Mouse (Mus musculus): Measurements from ENCODE around the gene Arhgef12. TPM values are rescaled to one million over a fixed set of nuclear protein-coding genes. Genes with fewer than 3 reads are reported as not detected.
"Not testable (repeated sequence)": the region's sequence is repeated elsewhere in the genome, so short reads cannot be mapped to it uniquely, and the experiment has no call there.

The Arhgef12 gene
- total RNA-seq (2021), result 100 to 1,000 TPM; 141 to 157 TPM

GRCm38 (mm10) chr9:43107187-43107517 lies at the start of gene Arhgef12:
Arhgef12 (minus strand) TSS chr9:43107239.
- no peak for DNase-seq (ENCODE audit: extremely low spot score in 1 of 2, low spot score in 1 of 2)

GRCm38 (mm10) chr9:43155960-43156359 lies 48.9 kb upstream of the Arhgef12 start:
- DNase-seq (ENCODE audit: extremely low spot score in 1 of 2, low spot score in 1 of 2), result no peak

GRCm38 (mm10) chr9:43151779-43152178 lies 44.7 kb upstream of the Arhgef12 start:
- no peak for DNase-seq (ENCODE audit: extremely low spot score in 1 of 2, low spot score in 1 of 2)

- no peak for DNase-seq (ENCODE audit: extremely low spot score in 1 of 2, low spot score in 1 of 2)
Observed at GRCm38 (mm10) chr9:43150957-43151356, 43.9 kb upstream of the Arhgef12 start.

GRCm38 (mm10) chr9:43150075-43150474 lies 43.0 kb upstream of the Arhgef12 start:
- DNase-seq (ENCODE audit: extremely low spot score in 1 of 2, low spot score in 1 of 2), result peak in 1 of 2 experiments; percentile 49

- no peak for DNase-seq (ENCODE audit: extremely low spot score in 1 of 2, low spot score in 1 of 2)
Observed at GRCm38 (mm10) chr9:43149498-43149897, 42.5 kb upstream of the Arhgef12 start.

GRCm38 (mm10) chr9:43145196-43145595 lies 38.2 kb upstream of the Arhgef12 start:
- DNase-seq (ENCODE audit: extremely low spot score in 1 of 2, low spot score in 1 of 2), result no peak

GRCm38 (mm10) chr9:43144206-43144810 lies 37.3 kb upstream of the Arhgef12 start:
- DNase-seq (ENCODE audit: extremely low spot score in 1 of 2, low spot score in 1 of 2), result no peak

- DNase-seq (ENCODE audit: extremely low spot score in 1 of 2, low spot score in 1 of 2), result peak; percentile 49 to 80
Observed at GRCm38 (mm10) chr9:43141839-43142238, 34.8 kb upstream of the Arhgef12 start.

GRCm38 (mm10) chr9:43133525-43133924 lies 26.5 kb upstream of the Arhgef12 start:
- no peak for DNase-seq (ENCODE audit: extremely low spot score in 1 of 2, low spot score in 1 of 2)

- DNase-seq (ENCODE audit: extremely low spot score in 1 of 2, low spot score in 1 of 2), result no peak
Observed at GRCm38 (mm10) chr9:43132380-43132779, 25.3 kb upstream of the Arhgef12 start.

GRCm38 (mm10) chr9:43131940-43132339 lies 24.9 kb upstream of the Arhgef12 start:
- no peak for DNase-seq (ENCODE audit: extremely low spot score in 1 of 2, low spot score in 1 of 2)

GRCm38 (mm10) chr9:43130684-43131083 lies 23.6 kb upstream of the Arhgef12 start:
- DNase-seq (ENCODE audit: extremely low spot score in 1 of 2, low spot score in 1 of 2), result no peak

GRCm38 (mm10) chr9:43127101-43127787 lies 20.2 kb upstream of the Arhgef12 start:
- no peak for DNase-seq (ENCODE audit: extremely low spot score in 1 of 2, low spot score in 1 of 2)

- no peak for DNase-seq (ENCODE audit: extremely low spot score in 1 of 2, low spot score in 1 of 2)
Observed at GRCm38 (mm10) chr9:43122379-43122778, 15.3 kb upstream of the Arhgef12 start.

- DNase-seq (ENCODE audit: extremely low spot score in 1 of 2, low spot score in 1 of 2), result not testable (repeated sequence)
Observed at GRCm38 (mm10) chr9:43121948-43122347, 14.9 kb upstream of the Arhgef12 start.

GRCm38 (mm10) chr9:43116997-43117336 lies 9.9 kb upstream of the Arhgef12 start:
- no peak for DNase-seq (ENCODE audit: extremely low spot score in 1 of 2, low spot score in 1 of 2)

- DNase-seq (ENCODE audit: extremely low spot score in 1 of 2, low spot score in 1 of 2), result peak; percentile 54 to 69
Observed at GRCm38 (mm10) chr9:43116134-43116996, 9.3 kb upstream of the Arhgef12 start, which contains the start of gene Tmem136. Tmem136 (minus strand) TSS chr9:43116570.

- DNase-seq (ENCODE audit: extremely low spot score in 1 of 2, low spot score in 1 of 2), result no peak
Observed at GRCm38 (mm10) chr9:43115431-43116133, 8.5 kb upstream of the Arhgef12 start.

GRCm38 (mm10) chr9:43114833-43115232 lies 7.8 kb upstream of the Arhgef12 start:
- no peak for DNase-seq (ENCODE audit: extremely low spot score in 1 of 2, low spot score in 1 of 2)
